Mouse (Mus musculus) spleen, postnatal 4 days (tissue): ENCODE measurements at regions not wholly inside any gene's neighbourhood (a gene's known extent, or its start where the extent isn't known, plus 50 kb on each side); places are given as distances from the start of the nearest gene placed in this dataset.

Source experiments
- DNase-seq, 2 experiments: peaks; one replicate each; pipeline ENCODE4 v3.0.0; 2022; ENCODE audit warnings: low spot score in 2 of 2

DNA sequence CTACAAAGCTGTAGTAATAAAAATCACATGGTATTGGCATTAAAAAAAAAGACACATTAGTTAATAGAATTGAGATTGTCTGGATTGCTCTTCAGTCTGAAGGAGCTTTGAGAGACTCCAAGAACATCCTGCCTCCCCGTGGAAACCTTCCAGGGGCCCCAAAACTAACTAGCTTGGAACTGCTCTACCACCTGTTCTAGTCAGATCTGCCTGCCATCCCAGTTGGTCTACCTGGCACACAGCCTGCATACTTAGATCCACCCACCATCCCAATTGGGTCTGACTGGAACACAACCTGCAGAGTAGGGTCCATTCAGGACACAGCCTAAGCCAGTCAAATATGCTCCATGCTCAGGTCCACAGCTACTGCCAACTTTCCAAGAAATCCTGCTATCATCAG is 503.6 kb downstream of the Rapgef2 start:
- DNase-seq, result no peak

DNA sequence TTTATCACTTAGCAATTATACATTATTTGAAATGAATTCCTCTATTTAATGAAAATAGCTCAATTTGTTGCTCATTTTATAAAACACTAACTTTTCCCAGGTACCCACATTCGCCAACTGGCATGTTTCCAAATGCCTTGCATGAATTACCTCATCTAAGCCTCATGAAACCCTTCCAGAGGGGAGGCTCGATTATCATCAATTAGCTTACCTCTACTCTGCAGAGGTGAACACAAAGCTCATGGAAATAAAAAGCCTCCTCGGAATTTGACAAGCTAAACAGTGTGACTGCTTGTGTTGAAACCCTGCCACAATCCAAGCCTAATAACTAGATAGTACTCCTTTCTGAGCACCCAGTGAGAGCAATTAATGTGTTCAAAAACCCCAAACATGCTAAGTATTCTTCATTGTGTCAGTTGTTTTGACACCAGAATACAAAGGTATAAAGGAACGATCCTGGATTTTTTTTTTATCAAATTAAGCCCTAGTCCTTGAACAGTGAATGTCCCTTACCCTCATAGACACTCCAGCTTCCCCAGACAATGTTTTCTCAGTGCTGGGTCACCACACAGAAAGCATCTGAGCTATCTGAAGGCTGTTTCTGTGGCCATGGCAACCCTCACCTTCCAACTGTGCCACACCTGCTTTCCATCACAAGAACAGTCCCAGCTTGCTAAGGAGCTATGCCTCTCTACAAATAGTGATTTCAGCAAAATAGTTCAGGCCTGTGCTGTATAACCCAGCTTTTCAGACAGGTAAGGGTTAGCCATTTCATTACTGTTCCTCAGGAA is 530.4 kb downstream of the Rapgef2 start:
- no peak for DNase-seq

DNA sequence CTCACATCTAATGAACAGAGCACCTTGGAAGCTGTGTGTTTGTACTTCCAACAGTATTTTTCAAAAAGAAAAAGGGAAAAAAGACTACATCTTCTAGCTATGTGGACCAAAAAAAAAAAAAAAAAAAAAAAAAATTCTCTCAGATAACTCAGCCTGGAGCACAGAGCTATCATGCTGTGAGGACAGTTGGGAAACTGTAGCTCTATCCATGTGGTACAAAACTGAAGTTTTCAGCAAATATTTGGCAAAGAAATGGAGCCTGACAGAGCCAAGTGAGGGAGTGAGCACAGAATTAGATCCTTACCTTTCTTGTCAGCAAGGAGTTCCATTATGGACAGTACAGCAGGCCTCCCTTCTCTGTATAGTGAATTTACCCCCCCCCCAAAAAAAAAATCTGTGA is 550.2 kb downstream of the Rapgef2 start:
- no peak for DNase-seq

DNA sequence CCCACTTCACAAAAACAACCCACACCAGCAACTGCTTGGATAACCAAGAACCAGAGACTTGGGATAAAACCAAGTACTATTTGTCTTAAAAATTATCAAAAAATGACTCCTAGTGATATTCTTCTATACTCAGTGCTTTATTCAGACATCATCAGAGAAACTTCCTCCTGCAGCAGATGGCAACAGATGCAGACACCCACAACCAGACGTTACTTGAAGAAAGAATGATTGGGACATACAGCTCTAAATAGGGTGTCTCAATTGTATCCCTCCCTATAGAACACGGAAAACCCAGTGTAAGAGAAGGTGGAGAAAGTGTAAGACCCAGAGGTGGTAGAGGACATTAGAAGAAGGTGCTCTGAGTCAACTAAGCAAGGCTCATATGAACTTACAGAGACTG is 569.6 kb downstream of the Rapgef2 start:
- DNase-seq, result no peak

DNA sequence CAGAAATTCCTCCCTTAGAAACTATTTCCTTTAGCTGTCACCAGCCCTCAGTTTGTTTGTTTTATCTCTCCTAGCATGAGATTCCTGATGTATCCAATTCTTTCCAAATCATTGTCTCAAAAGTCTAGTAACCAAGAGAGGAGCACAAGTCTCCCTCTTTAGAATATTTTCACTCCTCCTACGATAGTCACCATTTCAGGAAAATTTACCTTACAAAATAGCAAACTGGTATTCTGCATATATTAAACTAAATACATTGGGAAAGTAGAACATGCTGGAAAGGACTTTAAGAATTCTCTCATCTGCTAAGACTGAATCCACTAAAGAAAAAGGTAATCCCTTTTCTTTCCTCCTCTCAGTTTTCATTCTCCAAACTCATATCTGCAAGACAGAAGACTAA is 578.6 kb downstream of the Rapgef2 start:
- DNase-seq, result no peak

DNA sequence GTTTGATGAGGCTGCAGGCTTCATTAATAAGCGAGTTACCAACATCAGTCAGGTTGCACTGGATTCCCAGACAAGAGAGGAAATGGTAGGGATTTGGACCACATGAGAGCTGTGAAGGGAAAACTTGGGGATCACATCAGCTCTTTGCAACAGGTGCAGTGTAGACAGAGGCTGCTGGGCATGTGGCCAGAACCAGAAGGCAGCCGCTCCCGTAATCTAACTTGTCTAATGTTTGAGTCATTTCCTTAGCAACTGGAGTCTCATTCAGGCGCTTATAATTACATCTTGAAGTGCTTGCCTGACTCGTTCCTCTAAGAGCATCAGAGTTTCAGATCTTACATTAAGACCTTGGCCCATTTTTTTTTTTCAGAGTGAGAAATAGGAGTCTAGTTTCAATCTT is 587.4 kb downstream of the Rapgef2 start:
- no peak for DNase-seq

DNA sequence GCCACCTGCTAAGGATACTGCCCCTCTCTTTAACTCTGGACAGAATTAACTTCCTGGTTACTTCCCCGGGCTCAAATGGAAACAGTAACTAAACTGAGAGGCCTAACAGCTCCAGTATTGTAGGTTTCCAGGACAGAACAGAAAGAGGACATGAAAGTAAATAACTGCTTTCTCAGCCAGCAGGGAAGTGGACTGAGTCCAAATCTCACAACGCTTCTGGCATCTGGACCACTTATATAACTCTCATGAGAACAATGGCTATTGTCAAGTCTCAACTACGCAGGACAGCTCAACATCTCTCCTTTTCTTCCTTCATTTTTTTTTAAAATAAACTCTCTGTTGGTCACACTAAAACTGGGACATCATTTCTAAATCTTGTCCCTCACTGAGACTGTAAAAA is 594.8 kb downstream of the Rapgef2 start:
- no peak for DNase-seq

DNA sequence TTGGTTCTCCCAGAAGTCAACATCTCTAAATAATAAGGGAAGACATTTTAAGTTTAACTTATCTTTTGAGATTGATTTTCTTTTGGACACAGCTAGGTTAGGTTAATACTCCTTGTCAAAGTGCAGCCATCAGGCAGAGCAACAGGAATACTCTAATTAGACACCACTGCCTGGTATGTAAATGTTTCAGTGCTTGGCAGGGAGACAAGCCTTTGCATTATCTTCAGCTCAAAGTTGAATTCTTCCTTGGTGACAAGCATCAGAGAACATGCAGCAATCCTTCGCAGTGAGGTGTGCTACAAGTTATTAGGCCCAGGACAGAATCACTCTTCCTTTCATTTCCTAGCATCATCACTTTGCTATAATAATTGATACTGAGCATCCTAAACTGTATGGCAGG is 608.7 kb downstream of the Rapgef2 start:
- no peak for DNase-seq

DNA sequence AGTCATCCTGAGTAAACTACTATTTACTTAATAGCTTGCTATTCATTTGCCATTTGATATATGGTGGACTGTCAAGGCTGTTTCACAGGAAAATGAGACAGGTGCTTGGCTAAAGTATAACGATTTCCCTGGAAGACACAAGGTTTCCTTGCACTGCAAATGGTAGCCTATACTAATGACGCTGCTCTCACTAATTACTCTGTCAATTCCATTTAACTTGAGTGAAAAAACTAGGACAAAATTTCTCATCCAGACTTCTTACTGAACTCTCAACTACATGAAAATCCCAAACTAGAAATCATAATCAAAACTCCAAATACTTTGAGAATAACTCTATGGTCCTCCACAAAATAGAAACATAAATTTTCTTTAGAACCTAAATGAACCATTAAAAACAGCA is 609.5 kb downstream of the Rapgef2 start:
- no peak for DNase-seq

DNA sequence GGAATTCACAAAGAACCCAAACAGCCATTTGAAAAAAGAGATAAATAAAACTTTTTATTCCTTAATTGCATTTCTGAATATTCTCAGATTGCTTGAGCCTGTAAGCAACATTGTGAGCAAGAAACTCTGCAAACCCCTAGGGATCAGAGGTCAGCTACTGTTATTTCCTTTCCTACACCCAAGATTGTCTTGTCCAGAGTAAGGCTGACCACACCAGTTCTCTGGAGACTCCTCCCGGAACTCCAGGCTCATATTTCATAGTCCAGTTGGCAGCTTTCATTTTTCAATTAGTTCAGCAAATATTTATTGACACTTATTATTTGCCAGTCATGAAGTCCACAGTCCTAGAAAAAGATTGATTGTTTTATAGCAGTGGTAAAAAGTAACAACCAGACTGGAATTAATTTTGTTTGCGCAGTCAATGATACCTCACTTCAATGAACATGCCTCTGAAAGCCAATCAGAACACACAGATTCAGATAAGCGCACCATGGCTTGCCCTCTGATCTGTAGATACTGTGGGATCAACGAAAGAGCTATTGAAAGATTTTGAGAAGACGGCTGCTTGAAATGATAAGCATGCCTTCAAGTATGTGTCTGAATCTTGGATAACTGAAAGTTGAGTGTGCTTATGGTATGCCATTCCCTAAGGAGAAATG is 611.7 kb downstream of the Rapgef2 start:
- no peak for DNase-seq

DNA sequence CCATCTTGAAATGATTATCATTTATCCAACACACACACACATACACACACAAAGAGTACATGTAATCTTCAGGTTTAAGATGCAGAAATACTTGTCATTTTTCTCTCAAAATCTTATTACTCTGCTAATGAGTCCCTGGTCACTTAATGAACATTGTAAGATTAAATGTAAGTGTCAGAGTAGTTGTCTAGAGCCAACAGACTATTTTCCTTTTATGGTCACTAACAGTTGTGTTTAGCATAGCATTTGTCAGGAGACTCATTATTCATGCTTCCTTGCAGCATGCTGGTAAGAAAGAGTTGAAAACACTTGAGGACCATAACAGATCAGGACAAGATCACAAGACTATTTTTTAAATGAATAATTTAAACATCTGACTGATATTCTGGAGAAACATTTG is 618.3 kb downstream of the Rapgef2 start:
- no peak for DNase-seq

DNA sequence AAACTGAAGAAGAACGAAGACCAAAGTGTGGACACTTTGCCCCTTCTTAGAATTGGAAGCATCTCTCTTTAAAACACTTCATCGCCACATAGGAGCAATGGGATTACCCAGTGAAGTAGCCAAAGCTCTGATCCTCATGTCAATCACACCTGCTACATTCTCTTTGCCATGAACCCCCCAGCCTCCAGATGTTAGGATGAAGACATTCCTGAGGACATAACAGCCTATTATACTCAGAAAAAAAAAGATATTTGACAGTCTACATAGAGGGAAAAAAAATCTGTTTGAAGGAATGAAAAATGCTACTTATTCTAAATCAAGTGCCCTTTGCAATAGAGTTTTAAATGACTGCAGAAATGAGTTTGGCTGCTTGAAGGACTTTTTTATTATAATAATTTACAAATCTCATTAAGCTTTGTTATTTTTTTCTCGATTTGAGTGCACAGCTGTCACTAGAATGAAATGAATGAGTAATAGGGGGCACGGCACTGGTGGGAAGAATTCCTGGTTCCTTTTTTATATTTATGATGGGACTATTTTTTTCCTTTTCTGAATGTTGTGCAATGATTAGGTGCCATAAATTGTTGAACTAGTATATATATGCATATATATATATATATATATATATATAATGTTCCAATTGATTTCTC is 618.8 kb downstream of the Rapgef2 start:
- no peak for DNase-seq

DNA sequence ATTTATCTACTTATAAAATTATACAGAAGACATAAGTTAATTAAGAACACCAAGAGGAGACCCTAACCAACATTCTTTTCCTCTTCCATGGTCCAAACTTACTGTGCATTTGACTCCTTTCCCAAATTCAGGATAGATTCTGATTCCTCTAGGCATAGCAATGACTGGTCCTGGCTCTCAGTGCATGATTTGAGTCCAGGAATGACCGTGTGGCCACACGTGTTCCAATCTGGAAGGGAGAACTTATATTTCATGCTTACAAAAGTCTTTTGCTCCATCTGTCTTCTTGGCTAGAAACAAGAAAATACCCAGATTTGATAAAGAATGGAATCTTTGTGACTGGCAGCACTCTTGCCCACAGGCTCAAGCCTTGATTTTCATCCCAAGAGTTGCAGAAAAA is 638.2 kb downstream of the Rapgef2 start:
- DNase-seq, result no peak

DNA sequence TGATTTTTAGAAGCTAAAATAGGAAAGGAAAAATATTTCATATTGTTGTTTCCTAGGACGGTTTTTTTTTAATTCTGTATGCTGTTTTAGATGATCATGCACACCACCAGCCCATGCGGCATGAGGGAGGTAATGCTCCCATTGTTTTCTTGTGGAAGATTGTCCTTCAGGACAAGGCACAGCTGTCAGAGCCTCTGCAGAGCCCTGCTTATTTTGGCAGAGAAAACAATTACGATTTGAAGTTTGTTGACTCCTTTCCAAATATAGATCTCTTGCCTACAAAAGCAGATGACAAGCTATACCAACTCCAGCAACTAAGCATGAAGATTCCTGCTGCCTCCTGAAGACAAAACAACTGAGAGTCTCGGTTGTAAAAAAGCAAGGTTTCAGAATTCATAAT is 650.9 kb downstream of the Rapgef2 start:
- DNase-seq, result no peak

DNA sequence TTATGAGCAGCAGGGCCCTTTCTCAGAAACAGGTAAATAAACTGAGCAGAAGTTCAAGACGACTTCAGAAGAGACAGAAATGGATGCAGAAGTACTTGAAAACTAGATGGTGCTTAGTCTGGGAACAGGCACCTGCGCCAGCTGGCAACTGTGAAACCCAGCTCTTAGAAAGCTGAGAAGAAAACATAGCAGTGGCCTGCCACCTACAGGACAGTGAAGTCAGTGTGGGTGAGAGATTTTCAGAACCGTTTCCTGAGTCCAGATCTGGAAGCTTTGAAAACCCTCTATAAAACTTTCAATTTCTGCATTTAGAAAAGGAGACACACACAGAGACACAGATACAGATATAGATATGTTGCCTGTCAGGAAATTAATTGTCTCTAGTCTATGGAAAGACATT is 667.4 kb downstream of the Rapgef2 start:
- no peak for DNase-seq

DNA sequence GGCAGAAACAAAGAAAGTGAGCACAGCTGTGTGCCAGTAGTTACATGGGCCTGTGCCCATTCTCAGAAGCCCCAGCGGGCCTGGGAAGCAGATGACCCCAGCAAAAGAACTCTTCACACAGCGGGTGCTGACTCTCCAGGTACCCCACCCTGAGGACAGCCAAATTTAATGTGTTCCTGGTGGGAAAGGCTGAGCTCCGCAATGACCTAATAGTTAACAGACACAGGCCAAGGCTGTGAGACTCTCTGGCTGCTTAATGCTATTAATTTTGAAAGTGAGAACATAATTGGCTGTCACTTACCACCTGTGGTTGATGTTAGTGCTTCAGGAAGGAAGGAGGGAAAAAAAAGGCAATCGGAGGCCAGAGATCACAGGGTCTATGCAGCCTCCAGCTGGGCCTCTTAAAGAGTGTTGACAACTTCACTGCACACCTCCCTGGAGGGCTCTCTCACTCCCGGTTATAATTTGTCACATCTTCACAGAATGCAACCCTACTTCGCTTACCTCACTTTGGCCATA is 691.5 kb downstream of the Rapgef2 start:
- DNase-seq, result no peak

DNA sequence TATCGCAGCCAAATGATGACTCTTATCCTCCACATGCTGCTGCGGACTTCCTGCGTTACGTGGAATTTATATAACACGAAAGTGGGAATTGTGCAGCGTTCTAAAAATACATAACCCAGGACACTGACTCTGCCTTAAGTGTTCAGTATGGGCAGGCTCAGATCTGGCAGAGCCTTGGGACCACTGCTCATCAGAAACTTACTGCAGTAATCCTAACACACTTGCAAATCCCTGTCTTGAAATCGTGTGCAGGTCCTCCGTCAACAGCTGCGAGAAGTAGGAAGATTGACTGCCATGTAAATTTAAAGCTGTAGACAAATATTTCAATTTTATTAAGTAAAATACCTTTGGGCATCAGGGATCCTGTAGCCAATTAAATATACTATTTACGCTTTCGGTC is 692.0 kb downstream of the Rapgef2 start:
- no peak for DNase-seq

DNA sequence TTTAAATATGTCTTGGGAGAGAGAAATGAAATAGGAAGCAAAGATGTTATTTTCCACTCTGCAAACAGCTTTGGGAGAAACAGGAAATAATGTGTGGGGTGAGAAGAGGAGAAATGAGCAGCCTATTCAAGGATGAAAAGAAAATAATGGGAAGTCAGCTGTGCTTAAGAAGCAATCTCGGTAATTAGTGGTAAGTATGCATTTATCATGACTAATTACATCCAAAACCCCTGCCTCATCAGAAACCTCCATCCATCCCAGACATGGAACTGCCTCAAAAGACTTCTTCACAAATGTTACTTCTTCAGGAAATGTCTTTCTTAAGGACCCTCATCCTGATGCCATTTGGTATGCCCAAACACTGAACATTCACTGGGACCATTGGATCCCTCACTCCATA is 699.7 kb downstream of the Rapgef2 start:
- DNase-seq, result no peak

DNA sequence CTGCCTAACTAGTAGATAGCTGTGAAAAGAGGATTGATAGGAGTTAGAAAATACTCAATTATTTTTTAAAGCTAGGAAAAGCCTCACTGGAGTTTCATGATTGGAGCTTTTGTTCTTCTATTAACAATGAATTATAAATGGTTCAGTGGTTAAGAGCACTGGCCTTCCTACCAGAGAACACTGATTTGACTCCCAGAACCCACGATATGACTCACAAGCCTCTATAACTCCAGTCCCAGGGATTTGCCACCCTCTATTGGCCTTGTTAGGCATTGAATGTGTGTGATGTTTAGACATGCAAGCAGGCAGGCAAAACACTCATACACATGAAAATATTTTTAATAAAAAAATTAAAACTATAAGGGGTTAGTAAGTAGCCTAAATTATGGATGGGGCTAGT is 704.4 kb downstream of the Rapgef2 start:
- DNase-seq, result no peak

DNA sequence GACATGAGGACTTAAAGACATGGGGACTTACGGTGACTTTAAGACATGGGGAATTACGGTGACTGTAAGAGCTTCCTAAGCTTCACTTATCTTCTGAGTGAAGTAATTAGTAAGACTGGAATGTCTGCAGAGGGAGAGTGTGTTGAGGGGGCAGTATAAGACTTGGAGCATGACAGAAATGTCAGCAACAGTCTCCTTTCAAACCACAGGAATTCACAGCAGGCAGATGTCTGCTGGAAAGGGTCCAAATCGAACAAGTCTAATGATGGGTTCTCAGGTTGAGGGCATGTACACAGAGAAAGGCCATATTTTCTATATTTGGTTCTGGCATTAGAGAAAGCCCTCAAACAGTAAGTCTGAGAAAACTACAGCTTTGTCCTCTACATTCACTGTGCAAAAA is 705.2 kb downstream of the Rapgef2 start:
- no peak for DNase-seq

DNA sequence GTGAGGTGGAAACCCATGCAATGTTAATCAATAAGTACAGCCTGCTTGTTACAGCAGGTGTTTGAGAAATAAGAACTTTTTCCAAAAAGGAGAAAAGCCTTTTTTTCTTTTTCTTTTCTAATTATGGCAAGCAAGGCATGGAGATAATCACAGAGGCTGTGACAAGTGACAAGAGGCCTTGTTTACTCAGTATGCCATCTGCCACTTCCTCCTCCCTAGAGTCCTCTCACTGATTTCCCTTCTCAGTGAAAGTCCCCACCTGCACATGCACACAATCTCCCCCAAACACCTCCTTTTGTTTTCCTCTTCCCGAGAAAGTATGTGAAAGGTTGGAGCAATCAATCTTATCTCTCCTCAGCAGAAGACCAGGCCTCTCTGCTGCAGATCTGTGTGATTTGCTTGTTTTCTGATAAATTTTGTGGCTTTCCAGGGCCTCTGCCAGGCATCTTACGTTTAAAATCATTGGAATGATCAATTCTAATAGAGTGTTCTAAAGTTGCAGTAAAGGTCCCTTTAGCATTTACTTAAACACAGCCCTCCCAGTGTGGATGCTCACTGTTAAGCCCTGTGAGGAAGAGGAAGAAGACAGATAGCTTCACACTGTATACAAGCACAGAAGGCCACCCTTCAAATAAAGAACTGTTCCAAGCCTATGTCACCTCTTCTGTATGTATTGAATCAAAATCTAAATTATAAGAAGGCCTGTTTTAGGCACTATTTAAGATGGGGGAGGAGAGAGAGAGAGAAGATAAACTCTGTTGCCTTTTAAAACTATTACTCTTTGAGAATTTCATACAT is 710.5 kb downstream of the Rapgef2 start:
- no peak for DNase-seq

DNA sequence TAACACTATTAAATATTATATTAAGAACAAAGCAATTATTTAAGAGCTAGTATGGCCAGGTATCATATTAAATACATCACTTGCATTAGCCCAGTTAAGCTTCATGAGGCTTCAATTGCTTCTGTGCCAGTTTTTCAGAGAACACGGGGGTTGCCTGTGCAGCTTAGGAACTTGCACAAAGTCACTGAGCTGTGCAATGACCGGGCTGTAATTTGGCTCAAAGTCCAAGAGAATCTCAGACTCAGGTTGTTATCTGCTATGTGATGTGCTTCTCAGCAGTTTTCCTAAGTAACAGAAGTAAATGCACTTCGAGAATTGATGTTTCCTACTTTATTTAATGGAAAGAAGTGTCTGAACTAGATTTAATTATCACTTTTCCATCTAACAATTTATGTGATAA is 711.5 kb downstream of the Rapgef2 start:
- no peak for DNase-seq
